Mouse (Mus musculus): ENCODE data around the gene Clip3.

Clip3 gene

DNA sequence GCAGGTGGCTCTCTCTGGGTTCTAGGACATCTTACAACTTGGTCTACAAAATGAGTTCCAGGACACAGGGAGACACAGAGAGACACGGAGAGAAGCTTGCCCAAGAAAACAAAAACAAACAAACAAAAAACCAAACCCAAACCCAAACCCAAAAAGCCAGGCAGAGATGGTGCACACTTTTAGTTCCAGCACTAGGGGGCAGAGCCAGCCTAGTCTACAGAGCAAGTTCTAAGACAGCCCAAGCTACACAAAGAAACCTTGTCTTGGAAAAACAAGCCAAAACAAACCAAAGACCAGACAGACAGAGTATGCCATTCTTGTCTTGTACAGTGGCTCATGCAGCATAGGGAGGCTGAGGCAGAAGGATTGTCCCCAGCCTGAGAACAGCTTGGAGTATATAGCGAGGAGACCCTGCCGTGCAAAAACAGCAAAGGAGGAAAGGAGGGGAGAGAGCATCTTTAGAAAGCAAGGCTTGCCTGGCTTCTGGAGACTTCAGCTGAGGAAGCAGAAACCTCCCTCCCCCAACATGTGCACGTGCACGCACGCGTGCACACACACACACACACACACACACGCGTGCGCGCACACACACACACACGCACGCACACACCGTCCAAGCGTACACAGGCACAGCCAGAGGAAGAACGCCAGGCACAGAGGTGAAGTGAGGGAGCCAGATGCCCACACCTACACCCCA lies 14.7 kb downstream of the Clip3 start:
- H3K4me3 ChIP-seq (replicated peaks; ENCODE audit: low read length) = no peak overlapping the region
- TF ChIP-seq NANOG (IDR thresholded peaks at IDR 0.05; ENCODE audit: borderline replicate concordance, low read length) (no peak), POU5F1 (IDR thresholded peaks at IDR 0.05; ENCODE audit: borderline replicate concordance, low read length) (no peak), CTCF (conservative IDR thresholded peaks at IDR 0.05; ENCODE audit: low read length) (peak; percentile 59)
- H3K36me3 ChIP-seq (ENCODE audit: insufficient read depth, low read length) = peaks cover 40% of the 10 kb centered on the region
- no peaks in the 10 kb centered on the region for H3K9me3 ChIP-seq (ENCODE audit: low read length)
- H3K27me3 ChIP-seq (ENCODE audit: insufficient read depth, low read length) = no peaks in the 10 kb centered on the region
- H3K4me1 ChIP-seq (replicated peaks; ENCODE audit: low read depth, low read length) = peaks cover 42% of the 10 kb centered on the region

DNA sequence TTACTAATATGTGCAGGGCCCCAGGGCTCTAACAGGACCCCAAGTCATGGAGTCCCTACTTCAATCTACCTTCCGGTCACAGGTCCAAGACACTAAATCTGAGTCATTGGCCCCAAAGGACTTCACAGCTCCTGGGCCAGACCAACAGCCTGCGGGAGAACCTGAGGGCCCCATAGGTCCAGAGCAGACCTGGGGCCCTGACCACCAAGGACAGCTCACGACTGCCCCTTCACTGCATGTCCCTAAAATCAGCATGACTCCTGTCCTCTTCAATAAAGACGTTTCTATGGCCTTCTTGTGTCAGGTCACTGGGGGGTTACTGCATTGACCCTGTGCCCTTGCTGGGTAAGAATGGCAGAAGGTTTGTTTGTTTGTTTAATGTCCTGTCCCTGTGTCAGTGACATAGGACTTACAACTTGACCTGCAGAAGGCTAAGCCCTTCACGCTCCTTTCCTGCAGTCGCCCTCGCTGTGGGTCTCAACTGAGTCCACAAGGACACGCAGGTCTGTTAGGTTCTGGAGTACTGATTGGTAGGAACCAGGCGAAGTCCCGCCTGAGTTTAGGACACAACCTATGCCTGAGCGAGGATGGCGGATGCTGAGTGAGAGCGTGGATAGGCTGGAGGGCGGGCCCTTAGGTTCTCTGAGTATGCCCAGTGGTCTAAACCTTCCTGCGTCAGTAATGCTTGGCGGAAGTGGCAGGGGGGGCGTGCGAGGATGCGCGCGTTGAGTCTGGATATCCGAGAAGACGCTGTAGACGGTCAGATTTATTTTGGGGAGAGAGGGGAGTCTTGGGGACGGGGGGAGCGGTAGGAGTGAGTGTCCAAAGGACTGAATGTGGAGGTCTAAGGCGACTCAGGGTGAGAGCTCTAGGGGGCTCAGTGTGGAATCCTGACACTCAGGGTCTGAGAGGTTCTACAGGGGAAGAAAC lies 16.8 kb downstream of the Clip3 start, which contains the start of gene Alkbh6:
Gene Alkbh6 (plus strand): TSS at position 642 of the 930 bp plus-strand sequence.
- H3K9me3 ChIP-seq (ENCODE audit: low read length) = no peaks in the 10 kb centered on the region
- TF ChIP-seq NANOG (IDR thresholded peaks at IDR 0.05; ENCODE audit: borderline replicate concordance, low read length) (no peak), CTCF (conservative IDR thresholded peaks at IDR 0.05; ENCODE audit: low read length) (no peak), POU5F1 (IDR thresholded peaks at IDR 0.05; ENCODE audit: borderline replicate concordance, low read length) (no peak)

DNA sequence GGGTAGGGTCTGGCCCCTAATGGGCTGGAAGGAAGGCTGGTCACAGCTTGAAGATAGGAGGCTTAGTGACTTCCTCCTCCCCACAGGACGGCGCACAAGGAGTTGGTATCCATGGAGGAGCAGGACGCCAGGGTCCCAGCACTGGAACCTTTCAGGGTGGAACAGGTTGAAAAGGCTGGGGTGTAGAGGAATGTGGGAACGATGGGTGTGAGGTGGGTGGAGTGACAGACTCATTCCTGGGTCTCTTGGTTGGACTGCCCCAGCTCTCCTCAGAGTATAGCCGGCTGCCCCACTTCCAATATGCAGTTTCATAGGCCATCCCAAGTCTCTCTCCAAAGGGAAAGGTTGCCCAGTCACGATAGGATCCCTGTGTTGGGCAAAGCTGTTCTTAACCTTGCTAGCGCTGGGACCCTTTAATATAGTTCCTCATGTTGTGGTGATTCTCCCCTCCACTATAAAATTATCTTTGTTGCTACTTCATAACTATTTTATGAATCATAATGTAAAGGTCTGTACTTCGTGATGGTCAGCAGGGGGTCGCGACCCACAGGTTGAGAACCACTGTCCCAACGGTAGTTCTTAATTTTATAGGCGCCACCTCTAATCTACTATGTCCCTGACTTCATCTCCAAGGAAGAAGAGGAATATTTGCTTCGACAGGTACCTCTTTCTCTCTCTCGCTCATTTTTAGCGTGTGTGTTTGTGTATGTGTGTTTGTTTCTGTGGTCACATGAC lies 18.0 kb downstream of the Clip3 start:
- H3K4me1 ChIP-seq (replicated peaks; ENCODE audit: low read depth, low read length) = peaks cover 62% of the 10 kb centered on the region
- no peaks in the 10 kb centered on the region for H3K9me3 ChIP-seq (ENCODE audit: low read length)
- no peak for TF ChIP-seq CTCF (conservative IDR thresholded peaks at IDR 0.05; ENCODE audit: low read length)
- no peaks in the 10 kb centered on the region for H3K27me3 ChIP-seq (ENCODE audit: insufficient read depth, low read length)
- peaks cover 43% of the 10 kb centered on the region for H3K36me3 ChIP-seq (ENCODE audit: insufficient read depth, low read length)
- H3K4me3 ChIP-seq (replicated peaks; ENCODE audit: low read length) = peak overlapping the region; percentile 95

More for the DNA sequence above, 16.8 kb downstream of the Clip3 start, which contains the start of gene Alkbh6:
- H3K4me1 ChIP-seq (replicated peaks; ENCODE audit: low read depth, low read length) = peaks cover 49% of the 10 kb centered on the region
- H3K4me3 ChIP-seq (replicated peaks; ENCODE audit: low read length) = peak within 1 kb of the TSS; percentile 95
- H3K27me3 ChIP-seq (ENCODE audit: insufficient read depth, low read length) = no peaks in the 10 kb centered on the region
- H3K36me3 ChIP-seq (ENCODE audit: insufficient read depth, low read length) = peaks cover 47% of the 10 kb centered on the region

DNA sequence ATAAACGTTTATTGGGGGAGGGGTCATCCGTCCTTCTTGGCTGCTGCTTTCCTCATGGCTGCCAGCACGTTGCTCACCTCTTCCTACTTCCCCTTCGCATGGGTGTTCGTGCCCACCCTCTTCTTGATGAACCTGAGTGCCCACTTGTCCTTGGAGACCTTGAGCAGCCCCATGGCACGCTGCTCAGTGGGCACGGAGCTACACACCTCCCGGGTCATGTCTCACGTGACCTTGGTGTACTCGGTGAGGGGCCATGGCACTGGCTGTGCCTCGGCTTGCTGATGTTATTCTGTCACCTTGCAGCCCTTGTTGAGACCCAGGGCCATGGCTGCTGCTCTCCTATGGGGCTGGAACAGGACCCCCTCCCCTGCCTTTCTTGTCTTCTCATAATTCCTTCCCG lies 18.6 kb downstream of the Clip3 start:
- Histone ChIP-seq H3K4me1 (replicated peaks; ENCODE audit: low read depth, low read length) (peaks cover 66% of the 10 kb centered on the region), H3K4me3 (replicated peaks; ENCODE audit: low read length) (peak overlapping the region; percentile 95), H3K9me3 (ENCODE audit: low read length) (no peaks in the 10 kb centered on the region), H3K36me3 (ENCODE audit: insufficient read depth, low read length) (peaks cover 43% of the 10 kb centered on the region), H3K27me3 (ENCODE audit: insufficient read depth, low read length) (no peaks in the 10 kb centered on the region)
- no peak for TF ChIP-seq NANOG (IDR thresholded peaks at IDR 0.05; ENCODE audit: borderline replicate concordance, low read length)
- no peak for TF ChIP-seq CTCF (conservative IDR thresholded peaks at IDR 0.05; ENCODE audit: low read length)

DNA sequence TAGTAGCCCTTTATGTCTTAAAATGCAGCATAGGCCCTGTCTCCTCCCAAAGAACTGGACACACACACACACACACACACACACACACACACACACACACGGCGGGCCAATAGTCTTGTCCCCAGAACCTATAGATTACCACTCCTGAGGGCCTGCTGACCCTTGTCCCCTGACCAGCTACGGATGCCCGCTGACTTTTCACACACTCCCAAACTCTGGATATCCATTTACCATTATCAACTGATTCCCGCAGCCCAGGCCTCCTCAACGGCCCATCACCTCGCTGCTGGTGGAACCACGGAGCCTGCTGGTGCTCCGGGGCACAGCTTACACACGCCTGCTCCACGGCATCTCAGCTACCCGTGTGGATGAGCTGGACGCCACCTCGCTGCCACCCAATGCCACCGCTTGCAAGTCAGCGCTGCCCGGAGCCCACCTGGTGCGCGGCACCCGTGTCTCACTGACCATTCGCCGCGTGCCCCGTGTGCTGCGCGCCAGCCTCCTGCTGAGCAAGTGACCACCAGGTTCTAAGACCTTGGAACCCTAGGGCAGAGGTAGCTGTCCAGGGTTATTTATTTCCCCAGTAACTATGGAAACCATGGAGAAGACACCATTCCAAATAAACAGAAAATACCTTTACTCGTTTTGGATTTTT lies 22.3 kb downstream of the Clip3 start:
- H3K27me3 ChIP-seq (ENCODE audit: insufficient read depth, low read length) = no peaks in the 10 kb centered on the region
- H3K4me1 ChIP-seq (replicated peaks; ENCODE audit: low read depth, low read length) = peaks cover 80% of the 10 kb centered on the region
- no peaks in the 10 kb centered on the region for H3K9me3 ChIP-seq (ENCODE audit: low read length)

DNA sequence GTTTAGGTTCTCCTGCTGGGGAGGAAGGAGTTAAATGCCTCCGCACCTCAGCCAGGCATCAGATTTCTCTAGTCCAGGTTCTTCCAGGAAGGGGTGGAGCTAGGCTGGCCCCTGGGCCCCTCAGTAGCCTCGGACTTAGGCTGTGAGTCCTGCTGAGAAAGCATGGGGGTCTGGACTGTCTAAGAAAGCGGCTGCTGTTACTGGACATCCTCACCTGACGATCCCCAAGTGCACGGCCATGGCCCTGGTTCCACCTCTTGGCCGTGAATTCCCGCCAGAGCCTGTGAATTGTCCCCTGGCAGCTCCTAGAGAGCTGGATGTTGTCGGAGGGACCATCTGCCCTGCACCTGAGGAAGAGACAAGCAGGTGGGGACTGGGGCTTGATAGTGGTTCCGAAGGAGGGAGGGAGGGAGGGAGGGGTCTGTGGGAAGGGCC lies 23.2 kb downstream of the Clip3 start, which contains the start of gene Syne4:
Gene Syne4 (plus strand): TSS at position 87 of the 435 bp plus-strand sequence.
- TF ChIP-seq NANOG (IDR thresholded peaks at IDR 0.05; ENCODE audit: borderline replicate concordance, low read length) (no peak), CTCF (conservative IDR thresholded peaks at IDR 0.05; ENCODE audit: low read length) (no peak), POU5F1 (IDR thresholded peaks at IDR 0.05; ENCODE audit: borderline replicate concordance, low read length) (no peak)
- H3K27me3 ChIP-seq (ENCODE audit: insufficient read depth, low read length) = no peaks in the 10 kb centered on the region
- H3K36me3 ChIP-seq (ENCODE audit: insufficient read depth, low read length) = peaks cover 73% of the 10 kb centered on the region
- H3K4me1 ChIP-seq (replicated peaks; ENCODE audit: low read depth, low read length) = peaks cover 72% of the 10 kb centered on the region
- H3K9me3 ChIP-seq (ENCODE audit: low read length) = no peaks in the 10 kb centered on the region
- H3K4me3 ChIP-seq (replicated peaks; ENCODE audit: low read length) = peak within 1 kb of the TSS; percentile 81

More for the DNA sequence above, 22.3 kb downstream of the Clip3 start:
- no peak for TF ChIP-seq POU5F1 (IDR thresholded peaks at IDR 0.05; ENCODE audit: borderline replicate concordance, low read length)
- TF ChIP-seq CTCF (conservative IDR thresholded peaks at IDR 0.05; ENCODE audit: low read length) = no peak
- no peak for TF ChIP-seq NANOG (IDR thresholded peaks at IDR 0.05; ENCODE audit: borderline replicate concordance, low read length)
- Histone ChIP-seq H3K36me3 (ENCODE audit: insufficient read depth, low read length) (peaks cover 63% of the 10 kb centered on the region), H3K4me3 (replicated peaks; ENCODE audit: low read length) (peak overlapping the region; percentile 81)

DNA sequence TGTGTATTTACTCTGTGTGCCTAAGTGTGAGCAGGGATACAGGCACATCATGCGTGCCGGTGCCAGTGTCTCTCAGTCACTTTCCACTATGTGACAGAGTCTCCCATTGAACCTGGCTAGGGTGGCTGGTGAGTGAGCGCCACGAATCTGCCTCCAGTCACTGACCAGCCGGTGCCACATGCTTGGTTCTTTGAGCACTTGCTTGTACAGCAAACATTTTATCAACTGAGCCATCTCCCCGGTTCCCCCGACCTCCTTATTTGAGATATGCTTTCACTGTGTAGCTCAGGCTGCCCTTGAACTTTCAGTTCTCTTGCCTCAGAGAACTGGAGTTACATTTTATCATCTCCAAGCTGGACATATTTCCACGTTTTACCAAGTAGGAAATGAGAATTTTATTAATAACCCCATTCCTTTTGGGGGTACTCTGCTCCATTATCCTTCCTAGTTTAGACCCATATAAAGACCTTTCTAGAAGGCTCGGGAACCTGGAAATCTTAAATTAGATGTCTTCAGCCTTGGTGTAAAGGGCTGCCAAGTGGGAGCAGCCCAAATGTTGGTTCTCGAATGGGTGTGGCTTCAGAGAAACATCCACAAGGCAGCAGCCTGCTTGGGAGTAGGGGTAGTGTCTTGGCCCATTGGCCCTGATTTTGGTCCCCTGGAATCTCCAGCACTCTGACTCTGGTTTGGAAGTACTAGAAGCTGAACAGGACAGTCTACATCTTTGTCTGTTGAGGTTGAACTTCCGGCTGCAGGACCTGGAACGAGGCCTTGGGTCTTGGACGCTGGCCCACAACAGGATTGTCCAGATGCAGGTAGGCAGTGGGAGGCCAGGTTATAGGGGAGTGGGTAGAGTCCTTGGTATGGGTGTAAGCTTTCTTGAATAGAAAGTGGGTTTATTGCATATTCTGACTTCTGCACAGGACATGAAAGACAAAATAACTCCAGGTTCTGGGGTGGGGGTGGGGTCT lies 24.3 kb downstream of the Clip3 start:
- TF ChIP-seq POU5F1 (IDR thresholded peaks at IDR 0.05; ENCODE audit: borderline replicate concordance, low read length) (no peak), NANOG (IDR thresholded peaks at IDR 0.05; ENCODE audit: borderline replicate concordance, low read length) (no peak), CTCF (conservative IDR thresholded peaks at IDR 0.05; ENCODE audit: low read length) (no peak)

More for the DNA sequence above, 24.3 kb downstream of the Clip3 start:
- Histone ChIP-seq H3K27me3 (ENCODE audit: insufficient read depth, low read length) (no peaks in the 10 kb centered on the region), H3K36me3 (ENCODE audit: insufficient read depth, low read length) (peaks cover 74% of the 10 kb centered on the region), H3K4me1 (replicated peaks; ENCODE audit: low read depth, low read length) (peaks cover 69% of the 10 kb centered on the region), H3K9me3 (ENCODE audit: low read length) (no peaks in the 10 kb centered on the region), H3K4me3 (replicated peaks; ENCODE audit: low read length) (peak overlapping the region; percentile 81)
